Mouse (Mus musculus): ENCODE data around the gene Aaas. TPM values are rescaled to one million over a fixed set of nuclear protein-coding genes. Genes with fewer than 3 reads are reported as not detected.

Aaas gene
- 99.3 and 108 TPM in 2 replicates for polyA plus RNA-seq (2014; fragmentation: Nextera tagmentation; extraction: Ambion mirVana)

- H3K27me3 ChIP-seq (replicated peaks; ENCODE audit: control insufficient read depth, insufficient read depth, low read length): no peaks in the 10 kb centered on the region; the same call in 1 of the 2 replicates
- peaks cover 19% of the 10 kb centered on the region; the same call in 1 of the 2 replicates for H3K36me3 ChIP-seq (ENCODE audit: control insufficient read depth, insufficient read depth, low read length)
- peak; percentile 94 for DNase-seq (ENCODE audit: low spot score)
- no peaks in the 10 kb centered on the region for H3K9me3 ChIP-seq (ENCODE audit: control insufficient read depth, low read length)
- peak within 1 kb of the TSS; percentile 71; the same call in 1 of the 2 replicates for H3K27ac ChIP-seq (ENCODE audit: low read depth, low read length)
- ATAC-seq (replicated peaks; ENCODE audit: low FRiP score): peak; percentile 87
- H3K4me3 ChIP-seq (ENCODE audit: low read depth, low read length): peak within 1 kb of the TSS; percentile 80
- under 1% methylated on average over 56 of the region's 56 CpGs for WGBS
- peaks cover 11% of the 10 kb centered on the region for H3K4me1 ChIP-seq (replicated peaks; ENCODE audit: control insufficient read depth, insufficient read depth, low read length)
- H3K4me2 ChIP-seq: peak within 1 kb of the TSS; percentile 76
- H3K9ac ChIP-seq (ENCODE audit: low read depth, low read length): peak within 1 kb of the TSS; percentile 88
Measured at GRCm38 (mm10) chr15:102350138-102350941, at the start of gene Aaas. TSS of gene Aaas (minus strand) at chr15:102350771.

- Histone ChIP-seq H3K4me1 (replicated peaks; ENCODE audit: control insufficient read depth, insufficient read depth, low read length) (peaks cover 43% of the 10 kb centered on the region), H3K9me3 (ENCODE audit: control insufficient read depth, low read length) (no peaks in the 10 kb centered on the region), H3K27me3 (replicated peaks; ENCODE audit: control insufficient read depth, insufficient read depth, low read length) (no peaks in the 10 kb centered on the region), H3K9ac (ENCODE audit: low read depth, low read length) (peak overlapping the region; percentile 85), H3K4me3 (ENCODE audit: low read depth, low read length) (peak overlapping the region; percentile 61), H3K4me2 (peak overlapping the region; percentile 84), H3K36me3 (ENCODE audit: control insufficient read depth, insufficient read depth, low read length) (no peaks in the 10 kb centered on the region), H3K27ac (ENCODE audit: low read depth, low read length) (peak overlapping the region; percentile 87)
- 3% methylated on average over 34 of the region's 34 CpGs for WGBS
- peak; percentile 83 for DNase-seq (ENCODE audit: low spot score)
- ATAC-seq (replicated peaks; ENCODE audit: low FRiP score): peak; percentile 81
Measured at GRCm38 (mm10) chr15:102399229-102400221, 49.0 kb upstream of the Aaas start.

GRCm38 (mm10) chr15:102398629-102399028 lies 48.1 kb upstream of the Aaas start:
- no peak for DNase-seq (ENCODE audit: low spot score)

GRCm38 (mm10) chr15:102395061-102395460 lies 44.5 kb upstream of the Aaas start:
- ATAC-seq (replicated peaks; ENCODE audit: low FRiP score): peak; percentile 82
- no peaks in the 10 kb centered on the region for H3K27me3 ChIP-seq (replicated peaks; ENCODE audit: control insufficient read depth, insufficient read depth, low read length)
- 0 out of 2 replicates have a peak overlapping the region, but pooled peaks have one; percentile 4 for H3K9ac ChIP-seq (ENCODE audit: low read depth, low read length)
- H3K27ac ChIP-seq (ENCODE audit: low read depth, low read length): peak overlapping the region; percentile 57
- no peaks in the 10 kb centered on the region for H3K9me3 ChIP-seq (ENCODE audit: control insufficient read depth, low read length)
- 4% methylated on average over 3 of the region's 3 CpGs for WGBS
- no peaks in the 10 kb centered on the region for H3K36me3 ChIP-seq (ENCODE audit: control insufficient read depth, insufficient read depth, low read length)
- peak; percentile 61 for DNase-seq (ENCODE audit: low spot score)
- peak overlapping the region; percentile 19 for H3K4me2 ChIP-seq
- H3K4me1 ChIP-seq (replicated peaks; ENCODE audit: control insufficient read depth, insufficient read depth, low read length): peaks cover 48% of the 10 kb centered on the region
- H3K4me3 ChIP-seq (ENCODE audit: low read depth, low read length): no peak overlapping the region

More at GRCm38 (mm10) chr15:102398629-102399028, 48.1 kb upstream of the Aaas start:
- H3K27me3 ChIP-seq (replicated peaks; ENCODE audit: control insufficient read depth, insufficient read depth, low read length): no peaks in the 10 kb centered on the region
- 0 out of 2 replicates have a peak overlapping the region, but pooled peaks have one; percentile 42 for H3K27ac ChIP-seq (ENCODE audit: low read depth, low read length)
- peaks cover 51% of the 10 kb centered on the region for H3K4me1 ChIP-seq (replicated peaks; ENCODE audit: control insufficient read depth, insufficient read depth, low read length)
- peak overlapping the region; percentile 61 for H3K4me3 ChIP-seq (ENCODE audit: low read depth, low read length)
- H3K9ac ChIP-seq (ENCODE audit: low read depth, low read length): no peak overlapping the region
- H3K36me3 ChIP-seq (ENCODE audit: control insufficient read depth, insufficient read depth, low read length): no peaks in the 10 kb centered on the region
- no peaks in the 10 kb centered on the region for H3K9me3 ChIP-seq (ENCODE audit: control insufficient read depth, low read length)
- H3K4me2 ChIP-seq: peak overlapping the region; percentile 84
- no peak for ATAC-seq (replicated peaks; ENCODE audit: low FRiP score)
- WGBS: 36% methylated on average over 5 of the region's 5 CpGs

GRCm38 (mm10) chr15:102393584-102394014 lies 43.0 kb upstream of the Aaas start:
- no peaks in the 10 kb centered on the region for H3K36me3 ChIP-seq (ENCODE audit: control insufficient read depth, insufficient read depth, low read length)
- no peak overlapping the region for H3K4me3 ChIP-seq (ENCODE audit: low read depth, low read length)
- H3K4me1 ChIP-seq (replicated peaks; ENCODE audit: control insufficient read depth, insufficient read depth, low read length): peaks cover 45% of the 10 kb centered on the region
- peak overlapping the region; percentile 57 for H3K27ac ChIP-seq (ENCODE audit: low read depth, low read length)
- ATAC-seq (replicated peaks; ENCODE audit: low FRiP score) (no peak), DNase-seq (ENCODE audit: low spot score) (no peak)
- no peak overlapping the region for H3K4me2 ChIP-seq
- H3K27me3 ChIP-seq (replicated peaks; ENCODE audit: control insufficient read depth, insufficient read depth, low read length): no peaks in the 10 kb centered on the region
- 0 out of 2 replicates have a peak overlapping the region, but pooled peaks have one; percentile 7 for H3K9ac ChIP-seq (ENCODE audit: low read depth, low read length)
- H3K9me3 ChIP-seq (ENCODE audit: control insufficient read depth, low read length): no peaks in the 10 kb centered on the region

- WGBS: 59% methylated on average over 2 of the region's 2 CpGs
- Histone ChIP-seq H3K4me2 (no peak overlapping the region), H3K9ac (ENCODE audit: low read depth, low read length) (no peak overlapping the region), H3K27ac (ENCODE audit: low read depth, low read length) (no peak overlapping the region; the same call in 1 of the 2 replicates), H3K27me3 (replicated peaks; ENCODE audit: control insufficient read depth, insufficient read depth, low read length) (no peaks in the 10 kb centered on the region), H3K4me1 (replicated peaks; ENCODE audit: control insufficient read depth, insufficient read depth, low read length) (peaks cover 42% of the 10 kb centered on the region), H3K36me3 (ENCODE audit: control insufficient read depth, insufficient read depth, low read length) (no peaks in the 10 kb centered on the region), H3K4me3 (ENCODE audit: low read depth, low read length) (no peak overlapping the region), H3K9me3 (ENCODE audit: control insufficient read depth, low read length) (no peaks in the 10 kb centered on the region)
- no peak for DNase-seq (ENCODE audit: low spot score)
- no peak for ATAC-seq (replicated peaks; ENCODE audit: low FRiP score)
Measured at GRCm38 (mm10) chr15:102392520-102392919, 41.9 kb upstream of the Aaas start.

GRCm38 (mm10) chr15:102388942-102389341 lies 38.4 kb upstream of the Aaas start:
- H3K27ac ChIP-seq (ENCODE audit: low read depth, low read length): no peak overlapping the region
- ATAC-seq (replicated peaks; ENCODE audit: low FRiP score) (no peak), DNase-seq (ENCODE audit: low spot score) (no peak)
- H3K9me3 ChIP-seq (ENCODE audit: control insufficient read depth, low read length): no peaks in the 10 kb centered on the region
- H3K4me2 ChIP-seq: no peak overlapping the region
- H3K9ac ChIP-seq (ENCODE audit: low read depth, low read length): no peak overlapping the region
- whole genome bisulfite sequencing: 69% methylated on average over 3 of the region's 3 CpGs
- H3K36me3 ChIP-seq (ENCODE audit: control insufficient read depth, insufficient read depth, low read length): no peaks in the 10 kb centered on the region
- H3K4me3 ChIP-seq (ENCODE audit: low read depth, low read length): no peak overlapping the region
- peaks cover 20% of the 10 kb centered on the region for H3K4me1 ChIP-seq (replicated peaks; ENCODE audit: control insufficient read depth, insufficient read depth, low read length)
- no peaks in the 10 kb centered on the region for H3K27me3 ChIP-seq (replicated peaks; ENCODE audit: control insufficient read depth, insufficient read depth, low read length)

GRCm38 (mm10) chr15:102386640-102387039 lies 36.1 kb upstream of the Aaas start:
- WGBS: 46% methylated on average over 9 of the region's 9 CpGs
- no peaks in the 10 kb centered on the region for H3K9me3 ChIP-seq (ENCODE audit: control insufficient read depth, low read length)
- peaks cover 6% of the 10 kb centered on the region for H3K4me1 ChIP-seq (replicated peaks; ENCODE audit: control insufficient read depth, insufficient read depth, low read length)
- no peak overlapping the region for H3K9ac ChIP-seq (ENCODE audit: low read depth, low read length)
- H3K27ac ChIP-seq (ENCODE audit: low read depth, low read length): no peak overlapping the region
- no peak for DNase-seq (ENCODE audit: low spot score)
- ATAC-seq (replicated peaks; ENCODE audit: low FRiP score): no peak
- H3K4me2 ChIP-seq: no peak overlapping the region; the same call in 1 of the 2 replicates
- H3K36me3 ChIP-seq (ENCODE audit: control insufficient read depth, insufficient read depth, low read length): no peaks in the 10 kb centered on the region
- no peaks in the 10 kb centered on the region for H3K27me3 ChIP-seq (replicated peaks; ENCODE audit: control insufficient read depth, insufficient read depth, low read length)
- H3K4me3 ChIP-seq (ENCODE audit: low read depth, low read length): no peak overlapping the region
